Mouse (Mus musculus) heart, postnatal 0 days (tissue): Measurements from ENCODE around the gene Rhob. TPM values are rescaled to one million over a fixed set of nuclear protein-coding genes. Genes with fewer than 3 reads are reported as not detected.

Experiments
- ATAC-seq: fragments of 200-750 bp; cut with Nextera tagmentation; 2 replicates; pipeline ENCODE4 v1.8.0; 2017; ENCODE audit warnings: low read depth, moderate number of reproducible peaks, moderate library complexity; ENCODE audit not compliant: insufficient read depth
- DNase-seq: peaks from one replicate; pipeline ENCODE4 v3.0.0-alpha.2; 2016; ENCODE audit warnings: low spot score
- H3K27ac ChIP-seq: fragments of 300-500 bp; sonication (generic); 2 replicates; pipeline ENCODE4 v1.5.1; 2014; ENCODE audit warnings: low read depth, mild to moderate bottlenecking
- H3K27me3 ChIP-seq: fragments of 300-500 bp; sonication (generic); 2 replicates; pipeline ENCODE4 v1.6.1; 2014; ENCODE audit warnings: low read length, mixed read lengths; ENCODE audit not compliant: control insufficient read depth, insufficient read depth
- H3K36me3 ChIP-seq: fragments of 300-500 bp; sonication (generic); replicated peaks from 2 replicates; pipeline ENCODE4 v1.6.1; 2014; ENCODE audit warnings: low read length, mixed read lengths; ENCODE audit not compliant: control insufficient read depth, insufficient read depth
- H3K4me1 ChIP-seq: fragments of 300-500 bp; sonication (generic); 2 replicates; pipeline ENCODE4 v1.6.1; 2014; ENCODE audit warnings: antibody characterized with exemption; ENCODE audit not compliant: control insufficient read depth, insufficient read depth
- H3K4me2 ChIP-seq: fragments of 300-500 bp; sonication (generic); 2 replicates; pipeline ENCODE4 v1.6.1; 2014; ENCODE audit warnings: low read depth, mild to moderate bottlenecking, low read length, moderate library complexity
- H3K4me3 ChIP-seq: fragments of 300-500 bp; sonication (generic); 2 replicates; pipeline ENCODE4 v1.5.1; 2014; ENCODE audit warnings: low read depth, low read length
- H3K9ac ChIP-seq: fragments of 300-500 bp; sonication (generic); replicated peaks from 2 replicates; pipeline ENCODE4 v1.6.1; 2014; ENCODE audit warnings: low read depth, low read length, mixed read lengths
- H3K9me3 ChIP-seq: fragments of 300-500 bp; sonication (generic); replicated peaks from 2 replicates; pipeline ENCODE4 v1.6.1; 2016; ENCODE audit warnings: low read length; ENCODE audit not compliant: control insufficient read depth
- CTCF ChIP-seq: IDR thresholded peaks from 2 replicates; pipeline ENCODE4 v1.5.1; 2016; ENCODE audit warnings: antibody characterized with exemption, control low read depth, low read depth
- EP300 ChIP-seq: IDR thresholded peaks from 2 replicates; pipeline ENCODE4 v1.6.1; 2016; ENCODE audit warnings: antibody characterized with exemption, low read depth
- WGBS: fragments of 180-500 bp; shearing (Covaris S2); extraction: QIAGEN DNeasy Blood & Tissue Kit; methylation state at CpG from one replicate; pipeline ENCODE4 v1.1.7; 2014; 5-methylcytosine and 5-hydroxymethylcytosine counted together
- polyA plus RNA-seq: library from polyadenylated mRNA; unstranded; fragments of >200 nt; fragmentation: Nextera tagmentation; extraction: Ambion mirVana; gene quantifications from 2 replicates; pipeline ENCODE4 v1.2.1, GENCODE M21; 2015
- total RNA-seq: library from RNA; depleted of rRNA; stranded (reverse); fragments of >200 nt; gene quantifications from 2 replicates; pipeline ENCODE4 v1.2.3, GENCODE M21; 2014; ENCODE audit warnings: low replicate concordance

The Rhob gene
- total and polyA plus RNA-seq, 2 experiments from 2014 or later, result 31.4 to 228 TPM

- Histone ChIP-seq H3K36me3 (no peaks in the 10 kb centered on the region), H3K4me1 (peaks cover 11% of the 10 kb centered on the region; the same call in 1 of the 2 replicates), H3K9me3 (no peaks in the 10 kb centered on the region), H3K9ac (no peak overlapping the region), H3K4me2 (no peak overlapping the region), H3K4me3 (no peak overlapping the region), H3K27me3 (no peaks in the 10 kb centered on the region), H3K27ac (peak overlapping the region; percentile 100; the same call in 1 of the 2 replicates)
- DNase-seq, result no peak
- TF ChIP-seq CTCF (no peak), EP300 (no peak)
- 53% methylated on average over 14 of the region's 14 CpGs for WGBS
- no peak for ATAC-seq
Measured at GRCm38 (mm10) chr12:8501571-8502305, 1.9 kb upstream of the Rhob start.

- DNase-seq, result no peak
- Histone ChIP-seq H3K4me3 (peak overlapping the region; percentile 83), H3K9ac (peak overlapping the region; percentile 59), H3K27ac (peak overlapping the region; percentile 100), H3K9me3 (no peaks in the 10 kb centered on the region), H3K36me3 (no peaks in the 10 kb centered on the region), H3K4me2 (peak overlapping the region; percentile 90), H3K27me3 (no peaks in the 10 kb centered on the region), H3K4me1 (peaks cover 16% of the 10 kb centered on the region; the same call in 1 of the 2 replicates)
- no peak for ATAC-seq
- TF ChIP-seq EP300, result no peak; the same call in 1 of the 2 replicates
- no peak for TF ChIP-seq CTCF
- WGBS, result 41% methylated on average over 17 of the region's 17 CpGs
Measured at GRCm38 (mm10) chr12:8500597-8501570, 1.1 kb upstream of the Rhob start.

GRCm38 (mm10) chr12:8499001-8499870 is 573 bp downstream of the Rhob start:
- peak; percentile 43 for ATAC-seq
- Histone ChIP-seq H3K4me1 (peaks cover 17% of the 10 kb centered on the region; the same call in 1 of the 2 replicates), H3K4me3 (peak overlapping the region; percentile 83), H3K9ac (peak overlapping the region; percentile 97), H3K4me2 (peak overlapping the region; percentile 90), H3K36me3 (no peaks in the 10 kb centered on the region), H3K9me3 (no peaks in the 10 kb centered on the region), H3K27ac (peak overlapping the region; percentile 100), H3K27me3 (no peaks in the 10 kb centered on the region)
- TF ChIP-seq CTCF, result no peak
- DNase-seq, result peak; percentile 89
- WGBS, result under 1% methylated on average over 99 of the region's 99 CpGs

- H3K36me3 ChIP-seq, result no peaks in the 10 kb centered on the region
- no peaks in the 10 kb centered on the region for H3K27me3 ChIP-seq
- peak overlapping the region; percentile 97 for H3K9ac ChIP-seq
- H3K9me3 ChIP-seq, result no peaks in the 10 kb centered on the region
- no peak for DNase-seq
- H3K4me1 ChIP-seq, result peaks cover 17% of the 10 kb centered on the region; the same call in 1 of the 2 replicates
- H3K27ac ChIP-seq, result peak overlapping the region; percentile 100
- TF ChIP-seq EP300 (no peak), CTCF (peak; percentile 19)
- H3K4me2 ChIP-seq, result peak overlapping the region; percentile 90
- WGBS, result under 1% methylated on average over 12 of the region's 13 CpGs
- peak overlapping the region; percentile 83 for H3K4me3 ChIP-seq
- ATAC-seq, result no peak
Measured at GRCm38 (mm10) chr12:8498591-8499000, 1.2 kb downstream of the Rhob start.

GRCm38 (mm10) chr12:8498148-8498571 is 1.6 kb downstream of the Rhob start:
- DNase-seq, result no peak
- peak overlapping the region; percentile 97 for H3K9ac ChIP-seq
- H3K4me2 ChIP-seq, result peak overlapping the region; percentile 90
- TF ChIP-seq CTCF (no peak), EP300 (no peak)
- H3K27ac ChIP-seq, result peak overlapping the region; percentile 100
- no peaks in the 10 kb centered on the region for H3K9me3 ChIP-seq
- WGBS, result 9% methylated on average over 8 of the region's 8 CpGs
- no peak for ATAC-seq
- H3K4me3 ChIP-seq, result peak overlapping the region; percentile 83
- peaks cover 17% of the 10 kb centered on the region; the same call in 1 of the 2 replicates for H3K4me1 ChIP-seq
- H3K27me3 ChIP-seq, result no peaks in the 10 kb centered on the region
- H3K36me3 ChIP-seq, result no peaks in the 10 kb centered on the region
